Mouse (Mus musculus): ENCODE data around the gene Ccdc34. TPM values are rescaled to one million over a fixed set of nuclear protein-coding genes. Genes with fewer than 3 reads are reported as not detected.

Gene Ccdc34
- polyA plus RNA-seq, 1 experiment from 2014 or later, result 47.6 TPM

GRCm38 (mm10) chr2:110184071-110184470, 166.5 kb downstream of the Ccdc34 start:
- peaks cover 23% of the 10 kb centered on the region for H3K4me1 ChIP-seq
- no peaks in the 10 kb centered on the region for H3K27me3 ChIP-seq (replicated peaks)
- H3K9ac ChIP-seq, result no peak overlapping the region
- no peak overlapping the region for H3K4me2 ChIP-seq
- ATAC-seq (ENCODE audit: insufficient read depth, low FRiP score, low read depth), result no peak
- 88% methylated on average over 1 of the region's 1 CpGs for WGBS
- no peaks in the 10 kb centered on the region for H3K36me3 ChIP-seq
- H3K27ac ChIP-seq, result no peak overlapping the region
- H3K4me3 ChIP-seq (replicated peaks), result no peak overlapping the region
- no peaks in the 10 kb centered on the region for H3K9me3 ChIP-seq

GRCm38 (mm10) chr2:110186427-110186980, 168.9 kb downstream of the Ccdc34 start:
- WGBS, result 28% methylated on average over 6 of the region's 6 CpGs
- H3K27me3 ChIP-seq (replicated peaks), result no peaks in the 10 kb centered on the region
- H3K4me3 ChIP-seq (replicated peaks), result no peak overlapping the region
- H3K9ac ChIP-seq, result no peak overlapping the region
- H3K36me3 ChIP-seq, result no peaks in the 10 kb centered on the region
- H3K9me3 ChIP-seq, result no peaks in the 10 kb centered on the region
- peak; percentile 73 for ATAC-seq (ENCODE audit: insufficient read depth, low FRiP score, low read depth)
- 0 out of 2 replicates have a peak overlapping the region, but pooled peaks have one; percentile 44 for H3K27ac ChIP-seq
- H3K4me2 ChIP-seq, result no peak overlapping the region
- peaks cover 9% of the 10 kb centered on the region for H3K4me1 ChIP-seq

GRCm38 (mm10) chr2:110188696-110189397, 171.2 kb downstream of the Ccdc34 start:
- Histone ChIP-seq H3K9ac (no peak overlapping the region), H3K4me1 (peaks cover 17% of the 10 kb centered on the region), H3K36me3 (no peaks in the 10 kb centered on the region), H3K4me3 (replicated peaks) (no peak overlapping the region), H3K9me3 (no peaks in the 10 kb centered on the region), H3K27me3 (replicated peaks) (no peaks in the 10 kb centered on the region), H3K4me2 (no peak overlapping the region), H3K27ac (peak overlapping the region; percentile 54; the same call in 1 of the 2 replicates)
- WGBS, result 72% methylated on average over 4 of the region's 4 CpGs
- ATAC-seq (ENCODE audit: insufficient read depth, low FRiP score, low read depth), result no peak

GRCm38 (mm10) chr2:110190416-110190815, 172.8 kb downstream of the Ccdc34 start:
- Histone ChIP-seq H3K27me3 (replicated peaks) (no peaks in the 10 kb centered on the region), H3K36me3 (no peaks in the 10 kb centered on the region), H3K4me2 (no peak overlapping the region), H3K4me1 (peaks cover 17% of the 10 kb centered on the region), H3K4me3 (replicated peaks) (no peak overlapping the region), H3K9ac (no peak overlapping the region), H3K27ac (no peak overlapping the region), H3K9me3 (no peaks in the 10 kb centered on the region)
- no peak for ATAC-seq (ENCODE audit: insufficient read depth, low FRiP score, low read depth)
- WGBS, result 78% methylated on average over 2 of the region's 2 CpGs

GRCm38 (mm10) chr2:110191186-110191690, 173.6 kb downstream of the Ccdc34 start:
- no peaks in the 10 kb centered on the region for H3K9me3 ChIP-seq
- H3K27me3 ChIP-seq (replicated peaks), result no peaks in the 10 kb centered on the region
- no peak overlapping the region for H3K4me3 ChIP-seq (replicated peaks)
- no peak overlapping the region for H3K9ac ChIP-seq
- H3K36me3 ChIP-seq, result no peaks in the 10 kb centered on the region
- peaks cover 17% of the 10 kb centered on the region for H3K4me1 ChIP-seq
- WGBS, result 52% methylated on average over 4 of the region's 4 CpGs
- ATAC-seq (ENCODE audit: insufficient read depth, low FRiP score, low read depth), result no peak
- no peak overlapping the region for H3K4me2 ChIP-seq
- H3K27ac ChIP-seq, result peak overlapping the region; percentile 94

- H3K4me3 ChIP-seq (replicated peaks), result peak overlapping the region; percentile 13
- peak overlapping the region; percentile 48 for H3K4me2 ChIP-seq
- no peaks in the 10 kb centered on the region for H3K36me3 ChIP-seq
- ATAC-seq (ENCODE audit: insufficient read depth, low FRiP score, low read depth), result peak; percentile 85
- no peaks in the 10 kb centered on the region for H3K27me3 ChIP-seq (replicated peaks)
- 16% methylated on average over 15 of the region's 15 CpGs for WGBS
- H3K27ac ChIP-seq, result peak overlapping the region; percentile 94
- peaks cover 13% of the 10 kb centered on the region for H3K4me1 ChIP-seq
- no peak overlapping the region for H3K9ac ChIP-seq
- H3K9me3 ChIP-seq, result no peaks in the 10 kb centered on the region
Measured at GRCm38 (mm10) chr2:110191965-110192701, 174.5 kb downstream of the Ccdc34 start.

- 25% methylated on average over 3 of the region's 3 CpGs for WGBS
- Histone ChIP-seq H3K9ac (no peak overlapping the region), H3K4me2 (peak overlapping the region; percentile 48), H3K4me1 (peaks cover 13% of the 10 kb centered on the region), H3K27me3 (replicated peaks) (no peaks in the 10 kb centered on the region), H3K4me3 (replicated peaks) (no peak overlapping the region), H3K27ac (peak overlapping the region; percentile 94), H3K36me3 (no peaks in the 10 kb centered on the region), H3K9me3 (no peaks in the 10 kb centered on the region)
- ATAC-seq (ENCODE audit: insufficient read depth, low FRiP score, low read depth), result peak; percentile 23; the same call in 1 of the 2 replicates
Measured at GRCm38 (mm10) chr2:110192702-110193312, 175.2 kb downstream of the Ccdc34 start.

- Histone ChIP-seq H3K27ac (no peak overlapping the region), H3K36me3 (no peaks in the 10 kb centered on the region), H3K9ac (no peak overlapping the region), H3K4me3 (replicated peaks) (no peak overlapping the region), H3K9me3 (no peaks in the 10 kb centered on the region), H3K27me3 (replicated peaks) (no peaks in the 10 kb centered on the region), H3K4me1 (peaks cover 13% of the 10 kb centered on the region), H3K4me2 (no peak overlapping the region)
- WGBS, result 69% methylated on average over 2 of the region's 2 CpGs
- no peak for ATAC-seq (ENCODE audit: insufficient read depth, low FRiP score, low read depth)
Measured at GRCm38 (mm10) chr2:110196551-110196950, 178.9 kb downstream of the Ccdc34 start.

GRCm38 (mm10) chr2:110199648-110200047, 182.0 kb downstream of the Ccdc34 start:
- Histone ChIP-seq H3K27me3 (replicated peaks) (no peaks in the 10 kb centered on the region), H3K4me2 (no peak overlapping the region), H3K36me3 (no peaks in the 10 kb centered on the region), H3K27ac (peak overlapping the region; percentile 26; the same call in 1 of the 2 replicates), H3K4me3 (replicated peaks) (no peak overlapping the region), H3K9ac (no peak overlapping the region), H3K9me3 (no peaks in the 10 kb centered on the region), H3K4me1 (peaks cover under 1% of the 10 kb centered on the region; the same call in 1 of the 2 replicates)
- no peak for ATAC-seq (ENCODE audit: insufficient read depth, low FRiP score, low read depth)
- WGBS, result 29% methylated on average over 1 of the region's 1 CpGs

GRCm38 (mm10) chr2:110201770-110202169, 184.2 kb downstream of the Ccdc34 start:
- H3K9ac ChIP-seq, result no peak overlapping the region
- H3K27ac ChIP-seq, result no peak overlapping the region
- no peak overlapping the region for H3K4me2 ChIP-seq
- no peak for ATAC-seq (ENCODE audit: insufficient read depth, low FRiP score, low read depth)
- H3K27me3 ChIP-seq (replicated peaks), result no peaks in the 10 kb centered on the region
- WGBS, result 87% methylated on average over 4 of the region's 4 CpGs
- peaks cover 3% of the 10 kb centered on the region; the same call in 1 of the 2 replicates for H3K4me1 ChIP-seq
- H3K4me3 ChIP-seq (replicated peaks), result no peak overlapping the region
- no peaks in the 10 kb centered on the region for H3K36me3 ChIP-seq
- no peaks in the 10 kb centered on the region for H3K9me3 ChIP-seq

GRCm38 (mm10) chr2:110202716-110203497, 185.3 kb downstream of the Ccdc34 start:
- Histone ChIP-seq H3K4me2 (no peak overlapping the region), H3K36me3 (no peaks in the 10 kb centered on the region), H3K27ac (no peak overlapping the region), H3K9ac (no peak overlapping the region), H3K9me3 (no peaks in the 10 kb centered on the region), H3K4me3 (replicated peaks) (no peak overlapping the region), H3K4me1 (peaks cover 3% of the 10 kb centered on the region; the same call in 1 of the 2 replicates), H3K27me3 (replicated peaks) (no peaks in the 10 kb centered on the region)
- ATAC-seq (ENCODE audit: insufficient read depth, low FRiP score, low read depth), result peak; percentile 77
- 61% methylated on average over 13 of the region's 13 CpGs for WGBS
